Mouse (Mus musculus): ENCODE data around the gene Ppp4r3b. TPM values are rescaled to one million over a fixed set of nuclear protein-coding genes. Genes with fewer than 3 reads are reported as not detected.
A peak's percentile ranks its signal among the peaks of the same experiment; 100 is the strongest.

Ppp4r3b gene
- polyA plus RNA-seq (2015; fragmentation: Nextera tagmentation; extraction: Ambion mirVana) = 104 and 110 TPM in 2 replicates

- peak within 1 kb of the TSS; percentile 98 for H3K27ac ChIP-seq
- H3K4me2 ChIP-seq = peak within 1 kb of the TSS; percentile 85
- peak; percentile 98 for ATAC-seq
- under 1% methylated on average over 49 of the region's 50 CpGs for WGBS
- no peaks in the 10 kb centered on the region for H3K27me3 ChIP-seq
- peaks cover 21% of the 10 kb centered on the region for H3K4me1 ChIP-seq
- H3K36me3 ChIP-seq (ENCODE audit: poor library complexity, severe bottlenecking) = no peaks in the 10 kb centered on the region
- peak within 1 kb of the TSS; percentile 97 for H3K9ac ChIP-seq
- H3K4me3 ChIP-seq = peak within 1 kb of the TSS; percentile 81
- no peaks in the 10 kb centered on the region for H3K9me3 ChIP-seq (replicated peaks)
Observed at GRCm38 (mm10) chr11:29172563-29173124, at the start of gene Ppp4r3b. Ppp4r3b (plus strand) TSS chr11:29172890.

GRCm38 (mm10) chr11:29129862-29130384 is 42.8 kb upstream of the Ppp4r3b start:
- ATAC-seq = peak; percentile 69
- peak overlapping the region; percentile 76 for H3K4me2 ChIP-seq
- H3K4me3 ChIP-seq = peak overlapping the region; percentile 73
- peak overlapping the region; percentile 83; the same call in 1 of the 2 replicates for H3K9ac ChIP-seq
- H3K4me1 ChIP-seq = peaks cover 8% of the 10 kb centered on the region
- peaks cover 12% of the 10 kb centered on the region for H3K36me3 ChIP-seq (ENCODE audit: poor library complexity, severe bottlenecking)
- H3K27me3 ChIP-seq = no peaks in the 10 kb centered on the region
- 57% methylated on average over 11 of the region's 11 CpGs for WGBS
- H3K9me3 ChIP-seq (replicated peaks) = no peaks in the 10 kb centered on the region
- no peak overlapping the region for H3K27ac ChIP-seq

- Histone ChIP-seq H3K9ac (peak within 1 kb of the TSS; percentile 83), H3K27me3 (no peaks in the 10 kb centered on the region), H3K4me2 (peak within 1 kb of the TSS; percentile 76), H3K4me3 (peak within 1 kb of the TSS; percentile 73), H3K9me3 (replicated peaks) (no peaks in the 10 kb centered on the region), H3K4me1 (peaks cover 8% of the 10 kb centered on the region), H3K27ac (no peak within 1 kb of the TSS), H3K36me3 (ENCODE audit: poor library complexity, severe bottlenecking) (peaks cover 14% of the 10 kb centered on the region)
- peak; percentile 100 for ATAC-seq
- 4% methylated on average over 50 of the region's 50 CpGs for WGBS
Observed at GRCm38 (mm10) chr11:29130385-29131355, 42.0 kb upstream of the Ppp4r3b start, which contains the start of gene Pnpt1. Pnpt1 (plus strand) TSS chr11:29130744.

- Histone ChIP-seq H3K9ac (no peak overlapping the region), H3K27me3 (no peaks in the 10 kb centered on the region), H3K9me3 (replicated peaks) (no peaks in the 10 kb centered on the region), H3K4me3 (no peak overlapping the region), H3K36me3 (ENCODE audit: poor library complexity, severe bottlenecking) (peaks cover 37% of the 10 kb centered on the region), H3K4me2 (no peak overlapping the region), H3K4me1 (no peaks in the 10 kb centered on the region), H3K27ac (no peak overlapping the region)
- ATAC-seq = no peak
- 59% methylated on average over 1 of the region's 1 CpGs for WGBS
Observed at GRCm38 (mm10) chr11:29140671-29141070, 32.0 kb upstream of the Ppp4r3b start.

- peaks cover 39% of the 10 kb centered on the region for H3K36me3 ChIP-seq (ENCODE audit: poor library complexity, severe bottlenecking)
- 98% methylated on average over 2 of the region's 2 CpGs for WGBS
- ATAC-seq = no peak
- H3K4me2 ChIP-seq = no peak overlapping the region
- H3K27ac ChIP-seq = no peak overlapping the region
- no peaks in the 10 kb centered on the region for H3K9me3 ChIP-seq (replicated peaks)
- H3K4me3 ChIP-seq = no peak overlapping the region
- H3K4me1 ChIP-seq = no peaks in the 10 kb centered on the region
- no peak overlapping the region for H3K9ac ChIP-seq
- no peaks in the 10 kb centered on the region for H3K27me3 ChIP-seq
Observed at GRCm38 (mm10) chr11:29148901-29149300, 23.8 kb upstream of the Ppp4r3b start.

- Histone ChIP-seq H3K9ac (no peak overlapping the region), H3K9me3 (replicated peaks) (no peaks in the 10 kb centered on the region), H3K27me3 (no peaks in the 10 kb centered on the region), H3K4me2 (no peak overlapping the region), H3K4me3 (no peak overlapping the region), H3K27ac (no peak overlapping the region), H3K36me3 (ENCODE audit: poor library complexity, severe bottlenecking) (peaks cover 29% of the 10 kb centered on the region), H3K4me1 (no peaks in the 10 kb centered on the region)
- 94% methylated on average over 4 of the region's 4 CpGs for WGBS
- no peak for ATAC-seq
Observed at GRCm38 (mm10) chr11:29163569-29163968, 9.1 kb upstream of the Ppp4r3b start.

- Histone ChIP-seq H3K4me2 (peak overlapping the region; percentile 85), H3K4me3 (peak overlapping the region; percentile 81), H3K27me3 (no peaks in the 10 kb centered on the region), H3K9ac (peak overlapping the region; percentile 74), H3K27ac (peak overlapping the region; percentile 98), H3K4me1 (peaks cover 21% of the 10 kb centered on the region), H3K9me3 (replicated peaks) (no peaks in the 10 kb centered on the region), H3K36me3 (ENCODE audit: poor library complexity, severe bottlenecking) (no peaks in the 10 kb centered on the region)
- WGBS = under 1% methylated on average over 34 of the region's 34 CpGs
- peak; percentile 28 for ATAC-seq
Observed at GRCm38 (mm10) chr11:29171959-29172391, 715 bp upstream of the Ppp4r3b start.

- Histone ChIP-seq H3K4me1 (peaks cover 21% of the 10 kb centered on the region), H3K4me3 (peak overlapping the region; percentile 81), H3K9me3 (replicated peaks) (no peaks in the 10 kb centered on the region), H3K27me3 (no peaks in the 10 kb centered on the region), H3K4me2 (peak overlapping the region; percentile 85), H3K27ac (peak overlapping the region; percentile 98), H3K9ac (peak overlapping the region; percentile 97), H3K36me3 (ENCODE audit: poor library complexity, severe bottlenecking) (no peaks in the 10 kb centered on the region)
- peak; percentile 61 for ATAC-seq
- 0% methylated on average over 38 of the region's 38 CpGs for WGBS
Observed at GRCm38 (mm10) chr11:29173125-29173631, 488 bp downstream of the Ppp4r3b start.

GRCm38 (mm10) chr11:29173706-29174436 is 1.2 kb downstream of the Ppp4r3b start:
- Histone ChIP-seq H3K27me3 (no peaks in the 10 kb centered on the region), H3K27ac (peak overlapping the region; percentile 98; the same call in 1 of the 2 replicates), H3K36me3 (ENCODE audit: poor library complexity, severe bottlenecking) (no peaks in the 10 kb centered on the region), H3K9me3 (replicated peaks) (no peaks in the 10 kb centered on the region), H3K4me3 (peak overlapping the region; percentile 81), H3K4me1 (peaks cover 21% of the 10 kb centered on the region), H3K9ac (peak overlapping the region; percentile 97), H3K4me2 (peak overlapping the region; percentile 85)
- no peak for ATAC-seq
- WGBS = 5% methylated on average over 13 of the region's 13 CpGs

GRCm38 (mm10) chr11:29179319-29179718 is 6.6 kb downstream of the Ppp4r3b start:
- no peak for ATAC-seq

GRCm38 (mm10) chr11:29180657-29181056 is 8.0 kb downstream of the Ppp4r3b start:
- 0 out of 2 replicates have a peak, but pooled peaks cover 10% of the 10 kb centered on the region for H3K4me1 ChIP-seq
- peaks cover 25% of the 10 kb centered on the region for H3K36me3 ChIP-seq (ENCODE audit: poor library complexity, severe bottlenecking)
- H3K4me3 ChIP-seq = no peak overlapping the region
- no peak overlapping the region for H3K9ac ChIP-seq
- H3K27me3 ChIP-seq = no peaks in the 10 kb centered on the region
- no peak overlapping the region for H3K27ac ChIP-seq
- H3K4me2 ChIP-seq = no peak overlapping the region
- 34% methylated on average over 3 of the region's 3 CpGs for WGBS
- H3K9me3 ChIP-seq (replicated peaks) = no peaks in the 10 kb centered on the region
- peak; percentile 65; the same call in 1 of the 2 replicates for ATAC-seq

More at GRCm38 (mm10) chr11:29179319-29179718, 6.6 kb downstream of the Ppp4r3b start:
- H3K4me2 ChIP-seq = no peak overlapping the region
- no peak overlapping the region for H3K9ac ChIP-seq
- H3K27me3 ChIP-seq = no peaks in the 10 kb centered on the region
- H3K4me1 ChIP-seq = peaks cover 13% of the 10 kb centered on the region; the same call in 1 of the 2 replicates
- 96% methylated on average over 1 of the region's 1 CpGs for WGBS
- H3K36me3 ChIP-seq (ENCODE audit: poor library complexity, severe bottlenecking) = peaks cover 15% of the 10 kb centered on the region
- H3K9me3 ChIP-seq (replicated peaks) = no peaks in the 10 kb centered on the region
- H3K27ac ChIP-seq = no peak overlapping the region
- H3K4me3 ChIP-seq = no peak overlapping the region
